Mouse (Mus musculus) thymus, postnatal 0 days (tissue): Measurements from ENCODE around the gene Dmrt1. TPM values are rescaled to one million over a fixed set of nuclear protein-coding genes. Genes with fewer than 3 reads are reported as not detected.

ENCODE experiments used
- DNase-seq: peaks from one replicate; pipeline ENCODE4 v3.0.0-alpha.2; 2015; ENCODE audit warnings: low spot score
- polyA plus RNA-seq: library from polyadenylated mRNA; unstranded; fragments of >200 nt; fragmentation: Nextera tagmentation; extraction: Ambion mirVana; gene quantifications from 2 replicates; pipeline ENCODE4 v1.2.1, GENCODE M21; 2015

Gene Dmrt1
- polyA plus RNA-seq, result not detected in 2 replicates

GRCm38 (mm10) chr19:25505360-25506196 lies at the start of gene Dmrt1:
TSS of gene Dmrt1 (plus strand) at chr19:25505618.
- no peak for DNase-seq

- no peak for DNase-seq
Observed at GRCm38 (mm10) chr19:25460760-25461159, 44.7 kb upstream of the Dmrt1 start.

GRCm38 (mm10) chr19:25461553-25462320 lies 43.7 kb upstream of the Dmrt1 start:
- DNase-seq, result no peak

- peak; percentile 9 for DNase-seq
Observed at GRCm38 (mm10) chr19:25475806-25476205, 29.6 kb upstream of the Dmrt1 start.

GRCm38 (mm10) chr19:25479152-25479669 lies 26.2 kb upstream of the Dmrt1 start:
- no peak for DNase-seq

- DNase-seq, result no peak
Observed at GRCm38 (mm10) chr19:25480820-25481219, 24.6 kb upstream of the Dmrt1 start.

- DNase-seq, result no peak
Observed at GRCm38 (mm10) chr19:25486561-25486960, 18.9 kb upstream of the Dmrt1 start.

- DNase-seq, result no peak
Observed at GRCm38 (mm10) chr19:25487350-25487749, 18.1 kb upstream of the Dmrt1 start.

- no peak for DNase-seq
Observed at GRCm38 (mm10) chr19:25488546-25488945, 16.9 kb upstream of the Dmrt1 start.

GRCm38 (mm10) chr19:25489546-25489945 lies 15.9 kb upstream of the Dmrt1 start:
- DNase-seq, result no peak

- DNase-seq, result no peak
Observed at GRCm38 (mm10) chr19:25497434-25497833, 8.0 kb upstream of the Dmrt1 start.

GRCm38 (mm10) chr19:25504878-25505277 lies 540 bp upstream of the Dmrt1 start:
- DNase-seq, result no peak

- DNase-seq, result no peak
Observed at GRCm38 (mm10) chr19:25506616-25507015, 1.2 kb downstream of the Dmrt1 start.

GRCm38 (mm10) chr19:25514986-25515530 lies 9.6 kb downstream of the Dmrt1 start:
- no peak for DNase-seq

GRCm38 (mm10) chr19:25524156-25524555 lies 18.7 kb downstream of the Dmrt1 start:
- no peak for DNase-seq

GRCm38 (mm10) chr19:25525726-25526125 lies 20.3 kb downstream of the Dmrt1 start:
- no peak for DNase-seq

- DNase-seq, result no peak
Observed at GRCm38 (mm10) chr19:25529673-25530072, 24.3 kb downstream of the Dmrt1 start.

- DNase-seq, result peak; percentile 35
Observed at GRCm38 (mm10) chr19:25545714-25546340, 40.4 kb downstream of the Dmrt1 start.

GRCm38 (mm10) chr19:25547086-25547643 lies 41.7 kb downstream of the Dmrt1 start:
- DNase-seq, result no peak

GRCm38 (mm10) chr19:25550346-25550745 lies 44.9 kb downstream of the Dmrt1 start:
- no peak for DNase-seq

- DNase-seq, result no peak
Observed at GRCm38 (mm10) chr19:25551053-25551452, 45.6 kb downstream of the Dmrt1 start.
